Mouse (Mus musculus) CH12.LX (cell line): ENCODE results near the gene Sec22c. TPM values are rescaled to one million over a fixed set of nuclear protein-coding genes. Genes with fewer than 3 reads are reported as not detected.

Experiments
- DNase-seq: peaks from one replicate; pipeline ENCODE4 v3.0.0-alpha.2; 2013; ENCODE audit errors: extremely low read depth
- H3K27ac ChIP-seq: 2 replicates; pipeline ENCODE4 v1.5.1; 2012; ENCODE audit warnings: low read depth, mild to moderate bottlenecking, control low read depth, moderate library complexity; ENCODE audit not compliant: insufficient read depth
- H3K27me3 ChIP-seq: replicated peaks from 2 replicates; pipeline ENCODE3; 2012; ENCODE audit warnings: inconsistent platforms
- H3K36me3 ChIP-seq, 2 experiments: replicated peaks in 1 of 2; 2 replicates each; pipeline versions ENCODE3 to v1.6.1; 2012; ENCODE audit warnings: inconsistent platforms in 1 of 2, low read length in 1 of 2, mild to moderate bottlenecking in 1 of 2, mixed read lengths in 1 of 2, moderate library complexity in 1 of 2; ENCODE audit not compliant: control insufficient read depth in 1 of 2, insufficient read depth in 1 of 2
- H3K4me1 ChIP-seq, 2 experiments: 2 replicates each; pipeline ENCODE4 v1.6.1; 2012; ENCODE audit warnings: inconsistent platforms in 1 of 2, moderate library complexity in 1 of 2; ENCODE audit not compliant: insufficient read depth in 2 of 2, control insufficient read depth in 1 of 2
- H3K4me2 ChIP-seq: 2 replicates; pipeline ENCODE4 v1.6.1; 2012; ENCODE audit warnings: low read depth, mild to moderate bottlenecking, control low read depth; ENCODE audit not compliant: poor library complexity, insufficient read depth, severe bottlenecking
- H3K4me3 ChIP-seq, 3 experiments: fragments of 150-350 bp in 1 of 3; sonication (generic) in 1 of 3; replicated peaks in 1 of 3; 2 replicates each; pipeline versions ENCODE3 to v1.5.1; 2011 to 2012; ENCODE audit warnings: low read depth in 2 of 3, low read length in 2 of 3, mild to moderate bottlenecking in 2 of 3, moderate library complexity in 2 of 3, control low read depth in 1 of 3, improper control_type of control experiment in 1 of 3, inconsistent platforms in 1 of 3, mixed read lengths in 1 of 3; ENCODE audit not compliant: poor library complexity in 1 of 3
- H3K79me2 ChIP-seq: replicated peaks from 2 replicates; pipeline ENCODE4 v1.6.1; 2012; ENCODE audit warnings: mild to moderate bottlenecking, moderate library complexity; ENCODE audit not compliant: control insufficient read depth, poor library complexity, insufficient read depth, severe bottlenecking; ENCODE audit errors: extremely low read depth
- H3K9ac ChIP-seq: 2 replicates; pipeline ENCODE4 v1.6.1; 2012; ENCODE audit warnings: low read depth, mild to moderate bottlenecking, control low read depth, moderate library complexity; ENCODE audit not compliant: insufficient read depth
- H3K9me3 ChIP-seq: replicated peaks from 2 replicates; pipeline ENCODE3; 2012; ENCODE audit warnings: low read length, inconsistent platforms, mixed read lengths
- BHLHE40 ChIP-seq: IDR thresholded peaks from 2 replicates; pipeline ENCODE4 v1.6.1; 2011; ENCODE audit warnings: mild to moderate bottlenecking, low read depth, low read length, improper control_type of control experiment
- CTCF ChIP-seq, 2 experiments: IDR thresholded peaks in 1 of 2; conservative IDR thresholded peaks in 1 of 2; 2 replicates each; pipeline ENCODE4 v1.5.1; 2011 to 2012; ENCODE audit warnings: low read depth in 2 of 2, low read length in 2 of 2, improper control_type of control experiment in 1 of 2, inconsistent platforms in 1 of 2, mild to moderate bottlenecking in 1 of 2, moderate library complexity in 1 of 2
- E2F4 ChIP-seq: IDR thresholded peaks from 2 replicates; pipeline ENCODE4 v1.6.1; 2011; ENCODE audit warnings: low read depth, low read length, improper control_type of control experiment; ENCODE audit not compliant: insufficient replicate concordance
- ELF1 ChIP-seq: IDR thresholded peaks from 2 replicates; pipeline ENCODE4 v1.6.1; 2014; ENCODE audit warnings: low read depth, mild to moderate bottlenecking, inconsistent platforms, low read length, improper control_type of control experiment
- EP300 ChIP-seq: IDR thresholded peaks from 2 replicates; pipeline ENCODE4 v1.6.1; 2011; ENCODE audit warnings: low read length, improper control_type of control experiment
- ETS1 ChIP-seq: conservative IDR thresholded peaks from 2 replicates; pipeline ENCODE4 v1.6.1; 2012; ENCODE audit warnings: low read depth, mild to moderate bottlenecking, inconsistent platforms, low read length, improper control_type of control experiment, moderate library complexity
- HCFC1 ChIP-seq: IDR thresholded peaks from 2 replicates; pipeline ENCODE4 v1.6.1; 2012; ENCODE audit warnings: low read depth, mild to moderate bottlenecking, inconsistent platforms, low read length, improper control_type of control experiment
- JUN ChIP-seq: IDR thresholded peaks from 2 replicates; pipeline ENCODE4 v1.6.1; 2011; ENCODE audit warnings: low read depth, mild to moderate bottlenecking, low read length, improper control_type of control experiment, moderate library complexity; ENCODE audit not compliant: insufficient read depth
- MXI1 ChIP-seq: IDR thresholded peaks from 2 replicates; pipeline ENCODE4 v1.6.1; 2011; ENCODE audit warnings: mild to moderate bottlenecking, low read depth, low read length, improper control_type of control experiment
- NELFE ChIP-seq: IDR thresholded peaks from 2 replicates; pipeline ENCODE4 v1.6.1; 2011; ENCODE audit warnings: low read depth, low read length, improper control_type of control experiment
- PAX5 ChIP-seq: IDR thresholded peaks from 2 replicates; pipeline ENCODE4 v1.6.1; 2012; ENCODE audit warnings: low read length, inconsistent platforms, mixed read lengths
- POLR2AphosphoS2 ChIP-seq: IDR thresholded peaks from 2 replicates; pipeline ENCODE4 v1.6.1; 2011; ENCODE audit warnings: low read depth, low read length, improper control_type of control experiment
- RAD21 ChIP-seq: IDR thresholded peaks from 2 replicates; pipeline ENCODE4 v1.6.1; 2011; ENCODE audit warnings: low read depth, mild to moderate bottlenecking, low read length, improper control_type of control experiment, moderate library complexity
- SIN3A ChIP-seq: IDR thresholded peaks from 2 replicates; pipeline ENCODE4 v1.6.1; 2012; ENCODE audit warnings: low read length, improper control_type of control experiment, inconsistent platforms
- SMC3 ChIP-seq: IDR thresholded peaks from 2 replicates; pipeline ENCODE4 v1.6.1; 2011; ENCODE audit warnings: low read depth, low read length, improper control_type of control experiment
- TBP ChIP-seq: conservative IDR thresholded peaks from 2 replicates; pipeline ENCODE4 v1.6.1; 2011; ENCODE audit warnings: low read depth, low read length, improper control_type of control experiment
- TCF12 ChIP-seq: IDR thresholded peaks from 2 replicates; pipeline ENCODE4 v1.6.1; 2014; ENCODE audit warnings: low read depth, mild to moderate bottlenecking, inconsistent platforms, low read length, improper control_type of control experiment
- UBTF ChIP-seq: IDR thresholded peaks from 2 replicates; pipeline ENCODE4 v1.6.1; 2012; ENCODE audit warnings: low read depth, mild to moderate bottlenecking, inconsistent platforms, low read length, improper control_type of control experiment, moderate library complexity
- USF1 ChIP-seq: IDR thresholded peaks from 2 replicates; pipeline ENCODE4 v1.6.1; 2014; ENCODE audit warnings: low read depth, mild to moderate bottlenecking, inconsistent platforms, low read length, improper control_type of control experiment
- ZKSCAN1 ChIP-seq: IDR thresholded peaks from 2 replicates; pipeline ENCODE4 v1.6.1; 2012; ENCODE audit warnings: low read depth, inconsistent platforms, low read length, improper control_type of control experiment, borderline replicate concordance
- ZNF384 ChIP-seq: IDR thresholded peaks from 2 replicates; pipeline ENCODE4 v1.6.1; 2012; ENCODE audit warnings: low read depth, low read length, improper control_type of control experiment, inconsistent platforms
- dilution Hi-C: fragments of 300-500 bp; cut with MboI; formaldehyde crosslinking; loops from 2 replicates; pipeline ENCODE4 v1.14.3; 2020; ENCODE audit warnings: low sequenced_read_pairs; ENCODE audit not compliant: extremely low pct_unique_long_range_greater_than_20kb, extremely low pct_ligation_motif_present
- in situ Hi-C: fragments of 300-500 bp; cut with MboI; formaldehyde crosslinking; loops from 3 replicates; pipeline ENCODE4 v1.14.3; 2019; ENCODE audit warnings: low sequenced_read_pairs, low pct_ligation_motif_present, low pct_unique_long_range_greater_than_20kb, mixed read lengths
- polyA plus RNA-seq: library from polyadenylated mRNA; unstranded; fragments of >175 nt; gene quantifications from 2 replicates; pipeline ENCODE4 v1.2.1, GENCODE M21; 2012; ENCODE audit warnings: low read depth; ENCODE audit not compliant: insufficient read length
- total RNA-seq, 2 experiments: library from RNA; depleted of rRNA; stranded (reverse); fragments of 300-350 nt in 1 of 2; fragments of >200 nt in 1 of 2; gene quantifications; 2 replicates each; pipeline ENCODE4 v1.2.3; 2012 to 2014

The Sec22c gene
- total and polyA plus RNA-seq, 3 experiments = 2.4 to 5.7 (median 4.0) TPM

DNA sequence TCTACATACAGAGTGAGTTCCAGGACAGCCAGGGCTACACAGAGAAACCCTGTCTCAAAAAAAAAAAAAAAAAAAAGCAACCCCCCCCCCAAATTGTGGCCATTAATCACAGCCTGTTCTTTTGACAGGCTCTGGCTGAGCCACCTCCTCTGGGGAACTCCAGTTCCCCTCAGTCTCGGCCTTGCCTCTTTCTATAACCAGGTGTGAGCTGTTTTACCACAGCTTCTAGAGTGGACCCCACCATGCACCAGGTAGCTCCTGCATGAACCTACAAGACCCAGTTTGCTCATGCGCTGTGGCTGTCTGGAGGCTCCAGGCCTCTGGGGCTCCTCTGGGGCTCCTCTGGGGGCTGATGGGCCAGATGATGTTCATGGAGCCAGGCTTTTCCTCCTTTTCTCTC is 29.7 kb downstream of the Sec22c start:
- H3K27ac ChIP-seq = no peak overlapping the region
- dilution Hi-C loops = no loop called here

GRCm38 (mm10) chr9:121675011-121675410 is 30.3 kb downstream of the Sec22c start:
- Histone ChIP-seq H3K4me2 (0 out of 2 replicates have a peak overlapping the region, but pooled peaks have one; percentile 1), H3K9me3 (no peaks in the 10 kb centered on the region), H3K9ac (no peak overlapping the region), H3K4me1 (peaks cover 27 to 81% of the 10 kb centered on the region in 2 experiments), H3K27me3 (peaks cover 5% of the 10 kb centered on the region), H3K36me3 (peaks cover 0 to 14% of the 10 kb centered on the region in 2 experiments), H3K79me2 (no peaks in the 10 kb centered on the region), H3K4me3 (peak overlapping the region in 1 of 3 experiments; percentile 38), H3K27ac (no peak overlapping the region)
- in situ Hi-C loops (no loop called here), dilution Hi-C loops (no loop called here)
- peak; percentile 81 for DNase-seq
- no peak for TF ChIP-seq ZNF384
- peak; percentile 56 for TF ChIP-seq ETS1
- no peak for TF ChIP-seq POLR2AphosphoS2
- no peak for TF ChIP-seq RAD21
- TF ChIP-seq HCFC1 = peak; percentile 59
- TF ChIP-seq PAX5 = no peak
- peak; percentile 49; the same call in 1 of the 2 replicates for TF ChIP-seq TCF12
- TF ChIP-seq ZKSCAN1 = no peak
- TF ChIP-seq JUN = no peak
- TF ChIP-seq BHLHE40 = peak; percentile 59
- no peak for TF ChIP-seq USF1
- no peak for TF ChIP-seq MXI1
- no peak for TF ChIP-seq CTCF (conservative IDR thresholded peaks at IDR 0.05 in 1 of 2, IDR thresholded peaks at IDR 0.05 in 1 of 2; ENCODE audit: low read depth in 2 of 2, low read length in 2 of 2)
- no peak for TF ChIP-seq UBTF
- TF ChIP-seq NELFE = no peak
- TF ChIP-seq ELF1 = no peak
- TF ChIP-seq SIN3A = no peak
- TF ChIP-seq EP300 = 0 out of 2 replicates have a peak, but pooled peaks have one; percentile 47
- peak; percentile 58; the same call in 1 of the 2 replicates for TF ChIP-seq TBP

More for the DNA sequence above, 29.7 kb downstream of the Sec22c start:
- Histone ChIP-seq H3K36me3 (peaks cover 0 to 14% of the 10 kb centered on the region in 2 experiments), H3K4me3 (peak overlapping the region in 1 of 3 experiments; percentile 26), H3K9ac (no peak overlapping the region), H3K4me2 (0 out of 2 replicates have a peak overlapping the region, but pooled peaks have one; percentile 4), H3K4me1 (peaks cover 25 to 76% of the 10 kb centered on the region in 2 experiments), H3K27me3 (peaks cover 2% of the 10 kb centered on the region), H3K9me3 (no peaks in the 10 kb centered on the region), H3K79me2 (no peaks in the 10 kb centered on the region)
- TF ChIP-seq ELF1 = no peak
- TF ChIP-seq PAX5 = no peak
- no peak for TF ChIP-seq SMC3
- no peak for TF ChIP-seq BHLHE40
- TF ChIP-seq E2F4 = no peak
- no peak for TF ChIP-seq TCF12
- no peak for DNase-seq
- in situ Hi-C loops = no loop called here
